Mouse (Mus musculus): Measurements from ENCODE around the gene Atxn10. TPM values are rescaled to one million over a fixed set of nuclear protein-coding genes. Genes with fewer than 3 reads are reported as not detected.

The Atxn10 gene
- polyA plus RNA-seq, 1 experiment from 2014 or later: 449 TPM

- H3K27ac ChIP-seq (ENCODE audit: low read depth, low read length): no peak overlapping the region
- no peak overlapping the region for H3K9ac ChIP-seq (ENCODE audit: low read length)
- H3K4me1 ChIP-seq (ENCODE audit: control insufficient read depth, insufficient read depth, low read length): no peaks in the 10 kb centered on the region
- DNase-seq (ENCODE audit: low spot score) (peak; percentile 3), ATAC-seq (ENCODE audit: insufficient read depth, low FRiP score, low TSS enrichment) (no peak)
- no peaks in the 10 kb centered on the region for H3K36me3 ChIP-seq (ENCODE audit: control insufficient read depth, insufficient read depth, low read length)
- no peak overlapping the region for H3K4me2 ChIP-seq (ENCODE audit: low read depth)
- no peak overlapping the region for H3K4me3 ChIP-seq (ENCODE audit: low read depth, low read length)
- 88% methylated on average over 2 of the region's 2 CpGs for WGBS
- no peaks in the 10 kb centered on the region for H3K27me3 ChIP-seq (ENCODE audit: control insufficient read depth, insufficient read depth, low read length)
- no peaks in the 10 kb centered on the region for H3K9me3 ChIP-seq (ENCODE audit: control insufficient read depth, low read length)
Observed at GRCm38 (mm10) chr15:85307061-85307660, 28.9 kb upstream of the Atxn10 start.

- ATAC-seq (ENCODE audit: insufficient read depth, low FRiP score, low TSS enrichment): no peak
- WGBS: 76% methylated on average over 10 of the region's 10 CpGs
Observed at GRCm38 (mm10) chr15:85311058-85311657, 24.9 kb upstream of the Atxn10 start.

GRCm38 (mm10) chr15:85315378-85316025 lies 20.5 kb upstream of the Atxn10 start:
- no peak overlapping the region for H3K9ac ChIP-seq (ENCODE audit: low read length)
- no peaks in the 10 kb centered on the region for H3K36me3 ChIP-seq (ENCODE audit: control insufficient read depth, insufficient read depth, low read length)
- H3K27ac ChIP-seq (ENCODE audit: low read depth, low read length): no peak overlapping the region
- H3K4me3 ChIP-seq (ENCODE audit: low read depth, low read length): no peak overlapping the region
- no peaks in the 10 kb centered on the region for H3K27me3 ChIP-seq (ENCODE audit: control insufficient read depth, insufficient read depth, low read length)
- ATAC-seq (ENCODE audit: insufficient read depth, low FRiP score, low TSS enrichment): peak; percentile 69
- WGBS: 51% methylated on average over 11 of the region's 13 CpGs
- DNase-seq (ENCODE audit: low spot score): peak; percentile 80
- H3K9me3 ChIP-seq (ENCODE audit: control insufficient read depth, low read length): no peaks in the 10 kb centered on the region
- no peak overlapping the region for H3K4me2 ChIP-seq (ENCODE audit: low read depth)
- no peaks in the 10 kb centered on the region; the same call in 1 of the 2 replicates for H3K4me1 ChIP-seq (ENCODE audit: control insufficient read depth, insufficient read depth, low read length)

More at GRCm38 (mm10) chr15:85311058-85311657, 24.9 kb upstream of the Atxn10 start:
- no peak overlapping the region for H3K4me2 ChIP-seq (ENCODE audit: low read depth)
- no peaks in the 10 kb centered on the region for H3K36me3 ChIP-seq (ENCODE audit: control insufficient read depth, insufficient read depth, low read length)
- no peak overlapping the region for H3K9ac ChIP-seq (ENCODE audit: low read length)
- no peak overlapping the region for H3K4me3 ChIP-seq (ENCODE audit: low read depth, low read length)
- H3K27me3 ChIP-seq (ENCODE audit: control insufficient read depth, insufficient read depth, low read length): no peaks in the 10 kb centered on the region
- H3K27ac ChIP-seq (ENCODE audit: low read depth, low read length): no peak overlapping the region
- no peaks in the 10 kb centered on the region; the same call in 1 of the 2 replicates for H3K4me1 ChIP-seq (ENCODE audit: control insufficient read depth, insufficient read depth, low read length)
- peak; percentile 7 for DNase-seq (ENCODE audit: low spot score)
- H3K9me3 ChIP-seq (ENCODE audit: control insufficient read depth, low read length): no peaks in the 10 kb centered on the region

- no peak overlapping the region for H3K27ac ChIP-seq (ENCODE audit: low read depth, low read length)
- no peaks in the 10 kb centered on the region for H3K9me3 ChIP-seq (ENCODE audit: control insufficient read depth, low read length)
- no peak overlapping the region for H3K4me2 ChIP-seq (ENCODE audit: low read depth)
- 58% methylated on average over 14 of the region's 14 CpGs for WGBS
- DNase-seq (ENCODE audit: low spot score): peak; percentile 9
- H3K27me3 ChIP-seq (ENCODE audit: control insufficient read depth, insufficient read depth, low read length): no peaks in the 10 kb centered on the region
- H3K4me1 ChIP-seq (ENCODE audit: control insufficient read depth, insufficient read depth, low read length): no peaks in the 10 kb centered on the region; the same call in 1 of the 2 replicates
- no peak for ATAC-seq (ENCODE audit: insufficient read depth, low FRiP score, low TSS enrichment)
- H3K36me3 ChIP-seq (ENCODE audit: control insufficient read depth, insufficient read depth, low read length): no peaks in the 10 kb centered on the region
- H3K9ac ChIP-seq (ENCODE audit: low read length): no peak overlapping the region
- H3K4me3 ChIP-seq (ENCODE audit: low read depth, low read length): no peak overlapping the region
Observed at GRCm38 (mm10) chr15:85316342-85317140, 19.5 kb upstream of the Atxn10 start.

- DNase-seq (ENCODE audit: low spot score): peak; percentile 6
- no peak overlapping the region for H3K27ac ChIP-seq (ENCODE audit: low read depth, low read length)
- WGBS: 79% methylated on average over 11 of the region's 11 CpGs
- H3K9me3 ChIP-seq (ENCODE audit: control insufficient read depth, low read length): no peaks in the 10 kb centered on the region
- H3K4me3 ChIP-seq (ENCODE audit: low read depth, low read length): no peak overlapping the region
- no peak overlapping the region for H3K9ac ChIP-seq (ENCODE audit: low read length)
- no peaks in the 10 kb centered on the region; the same call in 1 of the 2 replicates for H3K4me1 ChIP-seq (ENCODE audit: control insufficient read depth, insufficient read depth, low read length)
- no peaks in the 10 kb centered on the region for H3K36me3 ChIP-seq (ENCODE audit: control insufficient read depth, insufficient read depth, low read length)
- no peaks in the 10 kb centered on the region for H3K27me3 ChIP-seq (ENCODE audit: control insufficient read depth, insufficient read depth, low read length)
- no peak overlapping the region for H3K4me2 ChIP-seq (ENCODE audit: low read depth)
- ATAC-seq (ENCODE audit: insufficient read depth, low FRiP score, low TSS enrichment): no peak
Observed at GRCm38 (mm10) chr15:85319924-85320668, 15.9 kb upstream of the Atxn10 start.

- Histone ChIP-seq H3K27ac (ENCODE audit: low read depth, low read length) (no peak overlapping the region), H3K4me2 (ENCODE audit: low read depth) (no peak overlapping the region), H3K27me3 (ENCODE audit: control insufficient read depth, insufficient read depth, low read length) (no peaks in the 10 kb centered on the region), H3K4me3 (ENCODE audit: low read depth, low read length) (no peak overlapping the region), H3K36me3 (ENCODE audit: control insufficient read depth, insufficient read depth, low read length) (no peaks in the 10 kb centered on the region), H3K9me3 (ENCODE audit: control insufficient read depth, low read length) (no peaks in the 10 kb centered on the region), H3K9ac (ENCODE audit: low read length) (no peak overlapping the region), H3K4me1 (ENCODE audit: control insufficient read depth, insufficient read depth, low read length) (no peaks in the 10 kb centered on the region)
- 90% methylated on average over 4 of the region's 4 CpGs for WGBS
- ATAC-seq (ENCODE audit: insufficient read depth, low FRiP score, low TSS enrichment) (no peak), DNase-seq (ENCODE audit: low spot score) (no peak)
Observed at GRCm38 (mm10) chr15:85323214-85323613, 12.8 kb upstream of the Atxn10 start.

GRCm38 (mm10) chr15:85324426-85324825 lies 11.6 kb upstream of the Atxn10 start:
- Histone ChIP-seq H3K27ac (ENCODE audit: low read depth, low read length) (no peak overlapping the region), H3K27me3 (ENCODE audit: control insufficient read depth, insufficient read depth, low read length) (no peaks in the 10 kb centered on the region), H3K4me1 (ENCODE audit: control insufficient read depth, insufficient read depth, low read length) (no peaks in the 10 kb centered on the region), H3K36me3 (ENCODE audit: control insufficient read depth, insufficient read depth, low read length) (no peaks in the 10 kb centered on the region), H3K9me3 (ENCODE audit: control insufficient read depth, low read length) (no peaks in the 10 kb centered on the region), H3K4me2 (ENCODE audit: low read depth) (no peak overlapping the region), H3K9ac (ENCODE audit: low read length) (no peak overlapping the region), H3K4me3 (ENCODE audit: low read depth, low read length) (no peak overlapping the region)
- DNase-seq (ENCODE audit: low spot score): no peak
- 92% methylated on average over 1 of the region's 1 CpGs for WGBS
- ATAC-seq (ENCODE audit: insufficient read depth, low FRiP score, low TSS enrichment): no peak

GRCm38 (mm10) chr15:85327808-85328207 lies 8.2 kb upstream of the Atxn10 start:
- WGBS: 70% methylated on average over 11 of the region's 11 CpGs

More at GRCm38 (mm10) chr15:85327808-85328207, 8.2 kb upstream of the Atxn10 start:
- H3K9me3 ChIP-seq (ENCODE audit: control insufficient read depth, low read length): no peaks in the 10 kb centered on the region
- ATAC-seq (ENCODE audit: insufficient read depth, low FRiP score, low TSS enrichment) (no peak), DNase-seq (ENCODE audit: low spot score) (no peak)
- no peak overlapping the region for H3K4me3 ChIP-seq (ENCODE audit: low read depth, low read length)
- no peaks in the 10 kb centered on the region for H3K36me3 ChIP-seq (ENCODE audit: control insufficient read depth, insufficient read depth, low read length)
- no peak overlapping the region for H3K9ac ChIP-seq (ENCODE audit: low read length)
- H3K27ac ChIP-seq (ENCODE audit: low read depth, low read length): no peak overlapping the region
- H3K4me2 ChIP-seq (ENCODE audit: low read depth): no peak overlapping the region
- H3K4me1 ChIP-seq (ENCODE audit: control insufficient read depth, insufficient read depth, low read length): no peaks in the 10 kb centered on the region
- H3K27me3 ChIP-seq (ENCODE audit: control insufficient read depth, insufficient read depth, low read length): no peaks in the 10 kb centered on the region
